Mouse (Mus musculus) heart, postnatal 0 days (tissue): ENCODE measurements around the gene Efna4. TPM values are rescaled to one million over a fixed set of nuclear protein-coding genes. Genes with fewer than 3 reads are reported as not detected.
A peak's percentile ranks its signal among the peaks of the same experiment; 100 is the strongest.

Experiments used
- ATAC-seq: fragments of 200-750 bp; cut with Nextera tagmentation; 2 replicates; pipeline ENCODE4 v1.8.0; 2017; ENCODE audit warnings: low read depth, moderate number of reproducible peaks, moderate library complexity; ENCODE audit not compliant: insufficient read depth
- DNase-seq: peaks from one replicate; pipeline ENCODE4 v3.0.0-alpha.2; 2016; ENCODE audit warnings: low spot score
- H3K27ac ChIP-seq: fragments of 300-500 bp; sonication (generic); 2 replicates; pipeline ENCODE4 v1.5.1; 2014; ENCODE audit warnings: low read depth, mild to moderate bottlenecking
- H3K27me3 ChIP-seq: fragments of 300-500 bp; sonication (generic); 2 replicates; pipeline ENCODE4 v1.6.1; 2014; ENCODE audit warnings: low read length, mixed read lengths; ENCODE audit not compliant: control insufficient read depth, insufficient read depth
- H3K36me3 ChIP-seq: fragments of 300-500 bp; sonication (generic); replicated peaks from 2 replicates; pipeline ENCODE4 v1.6.1; 2014; ENCODE audit warnings: low read length, mixed read lengths; ENCODE audit not compliant: control insufficient read depth, insufficient read depth
- H3K4me1 ChIP-seq: fragments of 300-500 bp; sonication (generic); 2 replicates; pipeline ENCODE4 v1.6.1; 2014; ENCODE audit warnings: antibody characterized with exemption; ENCODE audit not compliant: control insufficient read depth, insufficient read depth
- H3K4me2 ChIP-seq: fragments of 300-500 bp; sonication (generic); 2 replicates; pipeline ENCODE4 v1.6.1; 2014; ENCODE audit warnings: low read depth, mild to moderate bottlenecking, low read length, moderate library complexity
- H3K4me3 ChIP-seq: fragments of 300-500 bp; sonication (generic); 2 replicates; pipeline ENCODE4 v1.5.1; 2014; ENCODE audit warnings: low read depth, low read length
- H3K9ac ChIP-seq: fragments of 300-500 bp; sonication (generic); replicated peaks from 2 replicates; pipeline ENCODE4 v1.6.1; 2014; ENCODE audit warnings: low read depth, low read length, mixed read lengths
- H3K9me3 ChIP-seq: fragments of 300-500 bp; sonication (generic); replicated peaks from 2 replicates; pipeline ENCODE4 v1.6.1; 2016; ENCODE audit warnings: low read length; ENCODE audit not compliant: control insufficient read depth
- CTCF ChIP-seq: IDR thresholded peaks from 2 replicates; pipeline ENCODE4 v1.5.1; 2016; ENCODE audit warnings: antibody characterized with exemption, control low read depth, low read depth
- EP300 ChIP-seq: IDR thresholded peaks from 2 replicates; pipeline ENCODE4 v1.6.1; 2016; ENCODE audit warnings: antibody characterized with exemption, low read depth
- WGBS: fragments of 180-500 bp; shearing (Covaris S2); extraction: QIAGEN DNeasy Blood & Tissue Kit; methylation state at CpG from one replicate; pipeline ENCODE4 v1.1.7; 2014; 5-methylcytosine and 5-hydroxymethylcytosine counted together
- polyA plus RNA-seq: library from polyadenylated mRNA; unstranded; fragments of >200 nt; fragmentation: Nextera tagmentation; extraction: Ambion mirVana; gene quantifications from 2 replicates; pipeline ENCODE4 v1.2.1, GENCODE M21; 2015
- total RNA-seq: library from RNA; depleted of rRNA; stranded (reverse); fragments of >200 nt; gene quantifications from 2 replicates; pipeline ENCODE4 v1.2.3, GENCODE M21; 2014; ENCODE audit warnings: low replicate concordance; rRNA removed

Gene Efna4
- total RNA-seq (2.7 and 7.2 TPM in 2 replicates), polyA plus RNA-seq (2.6 and 3.5 TPM in 2 replicates)

DNA sequence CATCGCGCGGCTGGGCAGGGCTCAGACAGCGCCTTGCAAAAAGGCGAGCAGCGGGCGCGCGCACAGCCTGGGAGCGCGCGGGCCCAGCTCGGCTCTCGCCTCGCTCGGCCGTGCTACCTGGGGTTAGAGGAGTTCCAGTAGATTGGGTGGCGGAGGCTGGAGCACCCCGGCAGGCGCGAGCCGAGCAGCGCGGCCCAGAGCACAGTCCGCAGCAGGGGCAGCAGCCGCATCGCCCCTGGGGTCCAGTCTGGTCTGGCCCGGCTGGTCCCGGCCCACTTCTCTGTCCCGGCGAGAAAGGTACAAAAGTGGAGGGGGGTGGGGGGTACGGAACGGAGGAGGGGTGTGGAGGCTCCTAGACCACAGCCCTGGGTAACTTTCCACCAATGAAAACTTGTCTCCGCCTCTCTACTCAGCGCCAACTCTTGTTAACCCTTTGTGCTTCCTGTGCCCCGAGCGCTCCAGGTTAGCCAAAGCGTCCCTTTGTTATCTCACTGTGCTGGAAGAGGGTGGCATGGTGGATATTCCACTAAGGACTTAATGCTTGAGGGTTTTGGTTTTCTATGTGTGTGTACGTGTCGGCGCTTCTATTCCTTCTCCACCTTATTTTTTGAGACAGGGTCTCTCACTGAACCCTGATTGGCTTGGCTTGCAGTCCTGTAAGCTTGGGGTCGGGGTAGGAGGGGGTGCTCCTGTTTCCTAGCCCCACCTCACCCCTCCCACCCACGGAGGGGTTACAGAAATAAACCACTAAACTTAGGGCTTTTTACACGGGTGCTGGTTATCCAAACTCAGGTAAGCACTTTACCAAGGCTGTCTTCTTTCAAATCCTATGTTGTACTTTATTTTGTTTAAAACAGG lies at the start of gene Efna4:
Efna4 (minus strand) TSS at position 308 of the 858 bp plus-strand sequence.
- DNase-seq: peak; percentile 70

DNA sequence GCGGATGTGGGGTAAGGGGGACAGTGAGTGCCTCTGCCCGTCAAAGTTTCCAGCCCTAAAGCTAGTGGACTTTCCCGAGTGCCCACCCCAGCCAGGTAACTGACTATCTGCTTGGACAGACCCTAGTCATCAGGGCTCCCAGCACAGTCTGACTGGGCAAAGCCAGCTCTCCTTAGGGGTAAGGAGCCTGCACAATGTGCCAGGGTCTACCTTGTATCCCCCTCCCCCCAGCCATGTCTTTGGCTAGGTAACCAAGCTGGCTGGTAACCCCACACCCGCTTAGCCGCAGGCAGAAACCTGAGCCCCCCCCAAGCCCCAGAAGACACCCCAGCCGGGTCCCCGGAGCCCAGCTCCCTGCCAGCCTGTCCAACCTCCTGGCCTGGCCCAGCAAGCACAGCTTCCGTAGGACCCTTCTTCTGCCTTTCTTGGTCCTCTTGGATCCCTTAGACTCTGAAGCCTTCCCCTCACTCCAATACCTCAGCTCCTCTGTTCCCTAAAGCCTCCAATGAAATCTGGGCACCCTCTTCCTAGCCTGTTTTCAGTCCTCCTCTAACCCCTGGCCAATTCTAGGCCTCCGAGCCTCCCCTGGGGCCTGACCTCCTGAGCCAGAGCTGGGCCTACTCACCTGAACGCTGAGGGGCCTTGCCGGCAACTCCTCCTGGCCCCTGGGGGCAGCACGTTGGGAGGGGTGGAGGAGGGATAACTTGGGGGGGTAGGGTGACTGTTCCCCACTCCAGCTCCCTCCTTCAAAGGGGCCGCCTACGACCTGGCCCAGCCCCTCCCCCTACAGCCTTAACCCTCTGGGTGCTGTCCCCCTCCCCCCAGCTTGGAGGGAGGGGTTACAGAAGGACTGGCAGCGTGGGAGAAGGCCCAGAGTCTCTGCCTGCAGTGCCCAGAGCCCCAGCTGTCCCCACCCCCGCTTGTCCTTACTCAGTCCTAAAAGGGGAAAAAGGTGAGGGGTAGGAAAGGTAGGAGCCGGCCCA lies 48.9 kb upstream of the Efna4 start:
- WGBS: 76% methylated on average over 17 of the region's 17 CpGs
- H3K27ac ChIP-seq: no peak overlapping the region
- ATAC-seq: no peak

More for the DNA sequence above, at the start of gene Efna4:
- H3K4me1 ChIP-seq: peaks cover 5% of the 10 kb centered on the region
- peak within 1 kb of the TSS; percentile 65 for H3K27ac ChIP-seq
- H3K9me3 ChIP-seq: no peaks in the 10 kb centered on the region
- H3K9ac ChIP-seq: peak within 1 kb of the TSS; percentile 83
- H3K27me3 ChIP-seq: peaks cover 7% of the 10 kb centered on the region
- peak; percentile 74 for ATAC-seq
- H3K4me2 ChIP-seq: peak within 1 kb of the TSS; percentile 95
- 1% methylated on average over 38 of the region's 44 CpGs for WGBS
- peak within 1 kb of the TSS; percentile 84 for H3K4me3 ChIP-seq
- peaks cover 15% of the 10 kb centered on the region; the same call in 1 of the 2 replicates for H3K36me3 ChIP-seq
- TF ChIP-seq EP300 (no peak), CTCF (no peak)

DNA sequence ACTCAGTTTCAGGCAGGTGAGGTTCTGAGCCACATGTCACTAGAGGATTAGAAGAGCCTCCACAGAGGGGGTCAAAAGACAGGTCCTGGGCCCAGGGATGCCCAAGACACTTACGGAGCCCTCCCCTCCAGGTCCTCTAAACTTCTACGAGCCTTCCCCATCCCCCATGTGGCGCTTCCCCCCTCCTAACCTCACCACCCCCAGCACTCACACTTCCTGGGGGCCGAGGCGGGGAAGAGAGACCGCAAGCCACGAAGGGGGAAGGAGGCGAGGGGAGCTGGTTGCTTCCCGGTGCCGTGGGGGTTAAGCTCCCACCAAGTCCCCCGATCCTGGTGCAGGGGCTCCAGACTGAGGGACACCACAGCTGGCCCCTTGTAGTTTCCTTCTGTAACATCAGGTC lies 47.6 kb upstream of the Efna4 start:
- Histone ChIP-seq H3K9me3 (no peaks in the 10 kb centered on the region), H3K27ac (no peak overlapping the region), H3K36me3 (peaks cover 6% of the 10 kb centered on the region), H3K4me1 (peaks cover 15% of the 10 kb centered on the region), H3K4me3 (no peak overlapping the region), H3K4me2 (no peak overlapping the region), H3K27me3 (no peaks in the 10 kb centered on the region), H3K9ac (no peak overlapping the region)
- ATAC-seq (no peak), DNase-seq (no peak)
- WGBS: 67% methylated on average over 11 of the region's 11 CpGs
- TF ChIP-seq CTCF (no peak), EP300 (no peak)

More for the DNA sequence above, 48.9 kb upstream of the Efna4 start:
- Histone ChIP-seq H3K4me2 (no peak overlapping the region), H3K27me3 (no peaks in the 10 kb centered on the region), H3K4me3 (no peak overlapping the region), H3K36me3 (no peaks in the 10 kb centered on the region), H3K9ac (no peak overlapping the region), H3K9me3 (no peaks in the 10 kb centered on the region), H3K4me1 (peaks cover 24% of the 10 kb centered on the region)
- DNase-seq: no peak
- TF ChIP-seq EP300 (no peak), CTCF (no peak)

DNA sequence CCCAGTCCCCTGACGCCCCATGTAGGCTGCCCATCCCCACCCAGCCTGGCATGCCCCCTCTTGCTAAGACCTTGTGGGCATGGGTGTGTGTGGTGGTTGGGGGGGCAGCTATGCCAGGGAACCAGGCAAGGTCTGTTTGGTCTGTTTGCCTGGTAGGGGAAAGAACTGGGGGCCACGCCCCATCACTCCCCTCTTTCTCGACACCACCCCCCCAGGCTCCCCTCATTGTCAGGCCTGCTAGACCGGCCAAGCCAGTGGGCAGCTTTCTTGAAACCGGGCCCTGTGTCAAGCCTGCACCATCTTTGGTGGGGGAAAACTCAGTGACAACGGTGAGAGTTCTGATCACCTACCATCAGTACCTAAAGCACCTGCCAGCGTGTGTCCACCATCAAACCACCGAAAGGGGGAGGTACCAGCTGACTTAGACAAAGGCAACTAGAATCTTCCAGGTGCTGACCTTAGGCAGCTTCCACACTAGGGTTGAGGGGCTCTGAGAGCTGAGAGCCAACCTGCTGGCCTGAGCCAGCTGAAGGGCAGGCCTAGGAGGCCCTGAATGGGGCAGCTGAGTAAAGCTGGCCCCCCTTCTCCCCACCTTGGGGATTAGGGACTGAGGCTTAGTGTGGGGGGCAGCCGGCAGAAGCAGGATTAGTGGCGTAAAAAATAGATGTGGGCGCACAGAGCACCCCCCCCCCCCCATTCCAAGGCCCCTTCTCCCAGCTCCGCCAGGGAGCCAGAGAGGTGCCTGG lies 46.7 kb upstream of the Efna4 start:
- Histone ChIP-seq H3K36me3 (peaks cover 11% of the 10 kb centered on the region), H3K27ac (no peak overlapping the region), H3K4me1 (0 out of 2 replicates have a peak, but pooled peaks cover 8% of the 10 kb centered on the region), H3K4me2 (no peak overlapping the region), H3K9me3 (no peaks in the 10 kb centered on the region), H3K4me3 (no peak overlapping the region), H3K9ac (no peak overlapping the region), H3K27me3 (no peaks in the 10 kb centered on the region)
- ATAC-seq (no peak), DNase-seq (no peak)
- TF ChIP-seq CTCF (no peak), EP300 (no peak)
- 84% methylated on average over 11 of the region's 12 CpGs for whole genome bisulfite sequencing
